Mouse (Mus musculus) spleen, adult 18-20 months (tissue): ENCODE data around the gene Daglb.

ENCODE experiments used
- DNase-seq, 2 experiments: peaks; one replicate each; pipeline ENCODE4 v3.0.0; 2022; ENCODE audit warnings: mixed read lengths in 2 of 2

Gene Daglb

DNA sequence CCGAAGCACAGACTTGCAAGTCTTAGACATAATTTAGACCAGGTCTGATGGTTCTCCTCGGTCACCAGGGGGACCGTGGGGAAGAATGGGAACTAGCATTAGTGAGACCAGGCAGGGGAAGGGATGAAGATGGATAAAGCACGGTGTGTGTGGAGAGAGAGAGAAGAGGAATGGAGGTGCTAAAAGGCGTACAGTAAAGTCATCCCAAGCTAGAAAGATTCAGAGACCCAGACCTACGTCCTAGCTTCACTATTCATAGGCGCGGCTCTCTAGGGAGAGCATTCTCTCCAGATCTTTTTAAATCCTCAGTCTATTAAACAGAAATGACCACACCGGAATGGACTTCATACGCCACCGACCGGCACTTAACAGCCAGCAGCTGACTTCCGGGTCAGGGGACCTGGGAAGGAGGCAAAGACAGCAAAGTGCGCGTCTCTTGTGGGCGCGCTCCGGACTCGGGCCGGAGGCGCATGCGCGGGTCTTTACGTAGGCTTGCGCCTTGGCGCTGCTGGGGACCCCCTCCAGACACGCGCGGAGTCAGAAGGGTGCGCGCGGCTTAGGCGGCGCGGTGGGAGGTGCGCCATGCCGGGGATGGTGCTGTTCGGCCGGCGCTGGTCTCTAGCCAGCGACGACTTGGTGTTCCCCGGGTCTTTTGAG, at the start of gene Daglb:
TSS of gene Daglb (plus strand) at position 485 of the 657 bp plus-strand sequence.
- peak; percentile 84 to 88 for DNase-seq

GRCm38 (mm10) chr5:143421484-143421883, 42.9 kb upstream of the Daglb start:
- DNase-seq: no peak

- no peak for DNase-seq
Measured at GRCm38 (mm10) chr5:143422990-143423389, 41.4 kb upstream of the Daglb start.

GRCm38 (mm10) chr5:143423899-143424519, 40.4 kb upstream of the Daglb start:
- peak; percentile 13 to 66 for DNase-seq

DNA sequence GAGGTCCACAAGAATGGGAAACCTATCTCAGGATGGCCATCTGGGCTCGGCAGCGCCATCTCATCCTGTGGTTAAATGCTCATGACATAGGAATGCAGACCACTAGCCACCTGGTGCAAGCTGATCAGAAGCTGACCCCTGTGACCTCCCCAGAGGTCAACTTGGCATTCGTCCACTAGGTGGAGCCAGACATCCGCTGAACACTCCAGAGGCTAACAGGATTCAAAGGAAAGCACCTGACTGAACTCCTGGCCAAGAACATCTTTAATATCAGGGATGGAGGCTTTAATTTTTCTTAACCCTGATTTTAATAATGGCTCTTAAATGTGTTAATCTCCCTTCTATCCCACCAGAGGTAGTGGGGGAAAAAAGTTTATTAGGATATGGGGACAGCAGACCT, 30.0 kb upstream of the Daglb start:
- peak; percentile 56 to 77 for DNase-seq

- DNase-seq: no peak
Measured at GRCm38 (mm10) chr5:143441298-143441697, 23.1 kb upstream of the Daglb start.

DNA sequence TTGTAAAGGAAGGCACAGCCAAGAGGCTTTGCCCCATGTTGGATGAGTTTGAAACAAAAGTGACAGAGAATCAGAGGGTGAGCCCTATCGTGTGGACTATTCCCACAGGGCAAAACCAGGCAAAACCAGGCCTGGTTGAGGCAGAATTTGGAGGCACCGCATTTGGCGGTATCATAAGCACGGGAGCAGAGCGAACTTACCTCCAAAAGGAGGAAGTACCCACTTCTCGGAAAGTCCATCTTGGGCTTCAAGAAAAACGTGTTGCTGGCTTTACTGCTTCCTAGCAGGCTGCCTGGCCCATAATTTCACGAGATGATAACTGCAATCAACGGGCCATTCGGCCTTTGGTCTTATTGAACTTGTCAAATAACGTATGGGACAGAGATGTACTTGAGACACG, 22.6 kb upstream of the Daglb start:
- no peak for DNase-seq

DNA sequence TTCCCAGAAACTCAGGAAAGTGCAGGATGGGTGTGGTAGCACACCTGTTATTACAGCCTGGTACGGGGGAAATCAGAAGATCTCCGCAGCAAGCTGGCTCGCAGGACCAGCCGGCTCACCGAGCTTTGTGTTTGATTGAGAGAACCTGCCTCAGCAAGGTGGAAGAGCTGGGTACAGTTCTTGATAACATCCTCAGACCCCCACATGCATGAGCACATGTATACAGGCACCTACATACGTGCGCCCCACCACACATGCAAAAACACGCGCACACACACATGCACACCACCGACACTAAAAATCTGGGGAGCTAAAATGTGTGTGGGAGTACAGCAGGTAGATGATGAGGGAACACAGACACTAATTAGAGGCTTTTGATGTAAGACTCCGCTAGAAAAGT, 713 bp upstream of the Daglb start:
- DNase-seq: no peak

- no peak for DNase-seq
Measured at GRCm38 (mm10) chr5:143464757-143465118, 354 bp downstream of the Daglb start.

DNA sequence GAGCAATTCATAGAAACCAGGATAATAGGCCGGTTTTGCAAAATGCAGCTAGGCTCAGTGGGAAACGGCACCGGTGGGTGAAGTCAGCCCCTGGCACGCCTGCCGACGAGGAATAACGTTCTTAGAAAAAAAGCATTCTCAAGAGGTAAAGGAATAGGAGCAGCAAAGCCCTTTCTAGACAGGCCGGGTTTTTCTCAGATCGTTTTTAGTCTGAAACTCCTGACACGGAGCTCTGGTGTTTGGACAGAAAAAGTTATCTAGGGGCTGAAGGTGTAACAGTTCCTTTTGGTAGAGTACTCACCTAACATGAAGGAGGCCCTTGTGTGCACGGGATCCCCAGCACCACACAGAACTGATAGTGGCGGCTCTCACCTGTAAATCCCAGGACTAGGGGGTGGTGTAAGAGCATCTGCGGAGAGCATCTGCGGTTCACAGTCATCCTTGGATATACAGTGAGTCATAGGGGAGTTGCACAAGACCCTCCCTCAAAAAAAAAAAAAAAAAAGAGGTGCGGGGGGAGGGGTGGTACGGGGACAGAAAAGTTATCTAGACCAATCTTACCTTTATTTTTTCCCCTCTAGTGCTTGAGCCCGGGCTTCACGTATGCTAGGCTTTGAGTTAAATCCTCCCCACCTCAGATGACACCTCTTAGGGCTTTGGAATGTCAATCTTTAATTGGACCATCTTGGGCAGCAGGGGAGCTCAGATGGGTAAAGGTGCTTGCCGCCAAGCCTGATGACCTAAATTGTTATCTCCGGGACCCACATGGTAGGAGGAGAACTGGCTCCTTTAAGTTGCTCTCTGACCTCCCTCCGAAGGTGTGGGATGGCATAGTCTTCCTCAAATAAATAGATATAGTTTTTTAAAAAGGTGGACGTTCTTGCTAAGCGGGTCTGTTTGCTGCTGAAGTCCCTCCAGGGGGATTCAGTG, 1.0 kb downstream of the Daglb start:
- DNase-seq: no peak

DNA sequence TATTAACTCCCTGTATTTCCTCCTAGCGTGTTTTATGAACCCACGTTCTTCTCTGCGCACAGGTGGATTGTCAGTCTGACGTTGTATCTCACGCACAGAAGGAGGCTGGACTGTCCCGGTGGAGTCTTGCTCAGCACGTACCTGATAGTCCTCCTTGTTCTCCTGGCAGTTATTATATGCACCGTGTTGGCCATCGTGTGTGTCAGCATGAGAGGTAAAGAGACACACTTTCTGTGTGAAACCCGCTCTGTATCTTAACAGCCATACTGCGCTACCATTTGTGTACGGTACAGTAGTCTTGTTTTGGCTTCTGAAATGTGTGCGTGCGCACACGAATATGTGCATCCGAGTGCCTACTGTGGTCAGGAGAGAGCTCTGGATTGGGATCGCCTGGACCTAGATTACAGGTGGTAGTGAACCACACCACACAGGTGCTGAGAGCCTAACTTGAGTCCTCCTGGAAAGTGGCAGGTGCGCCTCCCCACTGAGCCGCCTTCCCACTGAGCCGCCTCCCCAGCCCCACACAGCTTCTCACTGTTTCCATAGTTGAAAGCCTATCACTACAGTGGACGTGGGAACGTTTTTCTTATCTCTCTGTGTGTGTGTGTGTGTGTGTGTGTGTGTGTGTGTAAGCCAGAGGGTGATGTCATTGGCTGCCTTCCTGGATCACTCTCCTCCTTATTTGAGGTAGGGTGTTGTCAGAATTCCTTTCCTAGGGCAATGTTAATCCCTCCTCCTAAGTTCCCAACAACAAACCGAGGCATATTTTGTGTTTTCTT, 2.7 kb downstream of the Daglb start:
- DNase-seq: no peak

DNA sequence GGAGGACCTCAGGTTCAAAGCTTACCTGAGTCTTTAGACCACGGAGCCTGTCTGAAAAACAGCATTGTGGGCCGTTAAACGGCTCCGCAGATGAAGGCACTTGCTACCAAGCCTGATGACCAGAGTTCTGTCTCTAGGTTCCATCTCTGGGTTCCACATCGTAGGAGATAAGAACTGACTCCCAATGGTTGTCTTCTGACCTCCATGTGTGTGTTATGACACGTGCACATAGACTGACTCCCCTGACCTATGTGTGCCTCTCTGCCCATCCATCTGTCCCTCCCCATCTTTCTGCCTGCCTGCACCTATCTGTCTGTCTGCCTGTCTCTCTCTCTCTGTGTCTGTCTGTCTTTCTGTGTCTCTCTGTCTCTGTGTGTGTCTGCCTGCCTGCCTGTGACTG, 3.5 kb downstream of the Daglb start:
- DNase-seq: no peak

DNA sequence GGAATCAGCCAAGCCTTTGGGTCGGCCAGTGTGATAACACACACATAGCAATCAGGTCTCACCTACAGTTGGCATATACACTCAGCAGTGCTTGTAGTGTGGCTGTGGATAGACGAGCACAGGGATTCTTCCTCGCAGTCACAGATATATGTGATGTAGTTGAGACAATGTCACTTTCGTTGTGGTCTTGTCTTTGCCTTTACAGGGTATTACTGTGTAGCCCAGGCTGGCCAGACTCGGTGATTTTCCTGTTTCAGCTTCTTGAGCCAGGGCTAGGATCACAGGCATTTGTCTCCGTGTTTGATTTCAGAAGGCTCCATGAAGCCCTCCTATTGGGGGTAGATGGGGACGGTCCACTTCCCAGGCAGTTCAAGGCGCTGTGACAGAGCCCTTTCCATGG, 5.2 kb downstream of the Daglb start:
- DNase-seq: no peak

- DNase-seq: peak; percentile 23 to 45
Measured at GRCm38 (mm10) chr5:143470421-143471164, 6.2 kb downstream of the Daglb start.

GRCm38 (mm10) chr5:143471165-143471546, 6.8 kb downstream of the Daglb start:
- DNase-seq: no peak

- no peak for DNase-seq
Measured at GRCm38 (mm10) chr5:143471953-143472618, 7.7 kb downstream of the Daglb start.

GRCm38 (mm10) chr5:143475153-143475844, 10.9 kb downstream of the Daglb start:
- no peak for DNase-seq

- DNase-seq: no peak
Measured at GRCm38 (mm10) chr5:143476013-143476412, 11.6 kb downstream of the Daglb start.

- no peak for DNase-seq
Measured at GRCm38 (mm10) chr5:143477901-143478300, 13.5 kb downstream of the Daglb start.

- no peak for DNase-seq
Measured at GRCm38 (mm10) chr5:143484955-143485354, 20.6 kb downstream of the Daglb start.

DNA sequence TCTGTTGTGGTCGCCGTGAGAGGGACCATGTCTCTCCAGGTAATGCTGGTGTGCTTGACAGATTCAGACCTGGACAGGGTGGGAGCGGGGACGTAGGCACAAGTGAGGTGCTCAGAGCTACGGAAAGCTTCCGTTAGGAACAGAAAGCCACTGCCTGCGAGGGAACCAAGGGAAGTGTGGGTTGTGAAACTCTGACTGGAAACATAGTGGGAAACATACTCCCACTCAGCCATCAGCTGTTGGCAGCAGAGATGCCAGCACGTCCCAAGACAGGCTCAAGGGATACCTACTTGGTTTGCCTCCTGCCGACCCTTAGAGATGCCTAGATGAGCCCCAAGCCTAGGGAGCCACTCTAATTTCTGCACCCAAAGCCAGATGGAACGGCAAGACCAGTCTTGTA, 22.8 kb downstream of the Daglb start:
- no peak for DNase-seq
